Mouse (Mus musculus): ENCODE measurements around the gene Trpt1. TPM values are rescaled to one million over a fixed set of nuclear protein-coding genes. Genes with fewer than 3 reads are reported as not detected.

The Trpt1 gene
- polyA plus RNA-seq (2014; fragmentation: Nextera tagmentation; extraction: Ambion mirVana), result 14.4 and 15.2 TPM in 2 replicates

- DNase-seq (ENCODE audit: low spot score), result peak; percentile 89
- Histone ChIP-seq H3K4me2 (ENCODE audit: low read length) (peak within 1 kb of the TSS; percentile 86), H3K9me3 (replicated peaks; ENCODE audit: control insufficient read depth, low read length) (no peaks in the 10 kb centered on the region), H3K4me3 (ENCODE audit: low read depth, low read length) (peak within 1 kb of the TSS; percentile 57), H3K4me1 (ENCODE audit: control insufficient read depth, insufficient read depth, low read length) (peaks cover 24% of the 10 kb centered on the region), H3K27ac (ENCODE audit: low read depth, low read length) (peak within 1 kb of the TSS; percentile 58; the same call in 1 of the 2 replicates), H3K9ac (ENCODE audit: low read length) (peak within 1 kb of the TSS; percentile 75), H3K36me3 (ENCODE audit: control insufficient read depth, insufficient read depth, low read length) (peaks cover 16% of the 10 kb centered on the region), H3K27me3 (replicated peaks; ENCODE audit: control insufficient read depth, insufficient read depth, low read length) (no peaks in the 10 kb centered on the region)
- ATAC-seq, result peak; percentile 76
- 1% methylated on average over 24 of the region's 24 CpGs for WGBS
These were observed at the start of gene Trpt1, which contains the start of gene Nudt22 for GRCm38 (mm10) chr19:6996006-6996405. Trpt1 (plus strand) TSS chr19:6996131. Nudt22 (minus strand) TSS chr19:6996117.

GRCm38 (mm10) chr19:6947742-6948141 lies 48.2 kb upstream of the Trpt1 start:
- ATAC-seq, result no peak
- H3K36me3 ChIP-seq (ENCODE audit: control insufficient read depth, insufficient read depth, low read length), result peaks cover 9% of the 10 kb centered on the region; the same call in 1 of the 2 replicates
- H3K4me2 ChIP-seq (ENCODE audit: low read length), result no peak overlapping the region
- no peaks in the 10 kb centered on the region for H3K9me3 ChIP-seq (replicated peaks; ENCODE audit: control insufficient read depth, low read length)
- H3K27me3 ChIP-seq (replicated peaks; ENCODE audit: control insufficient read depth, insufficient read depth, low read length), result no peaks in the 10 kb centered on the region
- no peak overlapping the region for H3K4me3 ChIP-seq (ENCODE audit: low read depth, low read length)
- DNase-seq (ENCODE audit: low spot score), result no peak
- WGBS, result 47% methylated on average over 4 of the region's 4 CpGs
- H3K27ac ChIP-seq (ENCODE audit: low read depth, low read length), result no peak overlapping the region
- no peak overlapping the region for H3K9ac ChIP-seq (ENCODE audit: low read length)
- peaks cover 13% of the 10 kb centered on the region for H3K4me1 ChIP-seq (ENCODE audit: control insufficient read depth, insufficient read depth, low read length)

GRCm38 (mm10) chr19:6948186-6948585 lies 47.7 kb upstream of the Trpt1 start:
- Histone ChIP-seq H3K4me2 (ENCODE audit: low read length) (no peak overlapping the region), H3K9me3 (replicated peaks; ENCODE audit: control insufficient read depth, low read length) (no peaks in the 10 kb centered on the region), H3K27ac (ENCODE audit: low read depth, low read length) (no peak overlapping the region), H3K9ac (ENCODE audit: low read length) (no peak overlapping the region), H3K36me3 (ENCODE audit: control insufficient read depth, insufficient read depth, low read length) (peaks cover 9% of the 10 kb centered on the region; the same call in 1 of the 2 replicates), H3K4me3 (ENCODE audit: low read depth, low read length) (no peak overlapping the region), H3K4me1 (ENCODE audit: control insufficient read depth, insufficient read depth, low read length) (peaks cover 12% of the 10 kb centered on the region), H3K27me3 (replicated peaks; ENCODE audit: control insufficient read depth, insufficient read depth, low read length) (no peaks in the 10 kb centered on the region)
- no peak for DNase-seq (ENCODE audit: low spot score)
- 75% methylated on average over 4 of the region's 4 CpGs for WGBS
- ATAC-seq, result no peak

- ATAC-seq, result no peak
- DNase-seq (ENCODE audit: low spot score), result no peak
- H3K4me2 ChIP-seq (ENCODE audit: low read length), result 0 out of 2 replicates have a peak overlapping the region, but pooled peaks have one; percentile 94
- WGBS, result 90% methylated on average over 5 of the region's 5 CpGs
- H3K27me3 ChIP-seq (replicated peaks; ENCODE audit: control insufficient read depth, insufficient read depth, low read length), result no peaks in the 10 kb centered on the region
- no peaks in the 10 kb centered on the region for H3K9me3 ChIP-seq (replicated peaks; ENCODE audit: control insufficient read depth, low read length)
- H3K9ac ChIP-seq (ENCODE audit: low read length), result no peak overlapping the region
- H3K36me3 ChIP-seq (ENCODE audit: control insufficient read depth, insufficient read depth, low read length), result peaks cover 9% of the 10 kb centered on the region; the same call in 1 of the 2 replicates
- no peak overlapping the region for H3K4me3 ChIP-seq (ENCODE audit: low read depth, low read length)
- H3K4me1 ChIP-seq (ENCODE audit: control insufficient read depth, insufficient read depth, low read length), result peaks cover 12% of the 10 kb centered on the region
- no peak overlapping the region for H3K27ac ChIP-seq (ENCODE audit: low read depth, low read length)
These were observed 46.4 kb upstream of the Trpt1 start for GRCm38 (mm10) chr19:6949532-6949931.

GRCm38 (mm10) chr19:6949951-6950350 lies 46.0 kb upstream of the Trpt1 start:
- DNase-seq (ENCODE audit: low spot score), result no peak
- Histone ChIP-seq H3K36me3 (ENCODE audit: control insufficient read depth, insufficient read depth, low read length) (peaks cover 10% of the 10 kb centered on the region; the same call in 1 of the 2 replicates), H3K27ac (ENCODE audit: low read depth, low read length) (0 out of 2 replicates have a peak overlapping the region, but pooled peaks have one; percentile 94), H3K27me3 (replicated peaks; ENCODE audit: control insufficient read depth, insufficient read depth, low read length) (no peaks in the 10 kb centered on the region), H3K4me3 (ENCODE audit: low read depth, low read length) (peak overlapping the region; percentile 58), H3K9ac (ENCODE audit: low read length) (peak overlapping the region; percentile 80), H3K4me2 (ENCODE audit: low read length) (peak overlapping the region; percentile 94), H3K9me3 (replicated peaks; ENCODE audit: control insufficient read depth, low read length) (no peaks in the 10 kb centered on the region), H3K4me1 (ENCODE audit: control insufficient read depth, insufficient read depth, low read length) (peaks cover 12% of the 10 kb centered on the region)
- 57% methylated on average over 5 of the region's 5 CpGs for WGBS
- ATAC-seq, result no peak

- peak overlapping the region; percentile 58 for H3K4me3 ChIP-seq (ENCODE audit: low read depth, low read length)
- H3K27ac ChIP-seq (ENCODE audit: low read depth, low read length), result peak overlapping the region; percentile 94
- under 1% methylated on average over 28 of the region's 28 CpGs for WGBS
- peak overlapping the region; percentile 94 for H3K4me2 ChIP-seq (ENCODE audit: low read length)
- peak; percentile 73 for ATAC-seq
- H3K36me3 ChIP-seq (ENCODE audit: control insufficient read depth, insufficient read depth, low read length), result peaks cover 15% of the 10 kb centered on the region; the same call in 1 of the 2 replicates
- H3K9me3 ChIP-seq (replicated peaks; ENCODE audit: control insufficient read depth, low read length), result no peaks in the 10 kb centered on the region
- H3K9ac ChIP-seq (ENCODE audit: low read length), result peak overlapping the region; percentile 80
- peak; percentile 85 for DNase-seq (ENCODE audit: low spot score)
- peaks cover 12% of the 10 kb centered on the region for H3K4me1 ChIP-seq (ENCODE audit: control insufficient read depth, insufficient read depth, low read length)
- no peaks in the 10 kb centered on the region for H3K27me3 ChIP-seq (replicated peaks; ENCODE audit: control insufficient read depth, insufficient read depth, low read length)
These were observed 45.2 kb upstream of the Trpt1 start for GRCm38 (mm10) chr19:6950613-6951153.

- WGBS, result under 1% methylated on average over 35 of the region's 35 CpGs
- ATAC-seq, result peak; percentile 81
- Histone ChIP-seq H3K4me3 (ENCODE audit: low read depth, low read length) (peak overlapping the region; percentile 58), H3K9ac (ENCODE audit: low read length) (peak overlapping the region; percentile 80), H3K27me3 (replicated peaks; ENCODE audit: control insufficient read depth, insufficient read depth, low read length) (no peaks in the 10 kb centered on the region), H3K4me1 (ENCODE audit: control insufficient read depth, insufficient read depth, low read length) (peaks cover 12% of the 10 kb centered on the region), H3K36me3 (ENCODE audit: control insufficient read depth, insufficient read depth, low read length) (peaks cover 12% of the 10 kb centered on the region; the same call in 1 of the 2 replicates), H3K27ac (ENCODE audit: low read depth, low read length) (peak overlapping the region; percentile 94), H3K4me2 (ENCODE audit: low read length) (peak overlapping the region; percentile 94), H3K9me3 (replicated peaks; ENCODE audit: control insufficient read depth, low read length) (no peaks in the 10 kb centered on the region)
- DNase-seq (ENCODE audit: low spot score), result peak; percentile 97
These were observed 44.5 kb upstream of the Trpt1 start for GRCm38 (mm10) chr19:6951381-6951968.

GRCm38 (mm10) chr19:6951994-6952711 lies 43.8 kb upstream of the Trpt1 start:
- Histone ChIP-seq H3K4me2 (ENCODE audit: low read length) (peak overlapping the region; percentile 94), H3K9me3 (replicated peaks; ENCODE audit: control insufficient read depth, low read length) (no peaks in the 10 kb centered on the region), H3K9ac (ENCODE audit: low read length) (peak overlapping the region; percentile 80), H3K4me1 (ENCODE audit: control insufficient read depth, insufficient read depth, low read length) (peaks cover 12% of the 10 kb centered on the region), H3K27ac (ENCODE audit: low read depth, low read length) (peak overlapping the region; percentile 94), H3K4me3 (ENCODE audit: low read depth, low read length) (peak overlapping the region; percentile 58), H3K36me3 (ENCODE audit: control insufficient read depth, insufficient read depth, low read length) (peaks cover 12% of the 10 kb centered on the region; the same call in 1 of the 2 replicates), H3K27me3 (replicated peaks; ENCODE audit: control insufficient read depth, insufficient read depth, low read length) (no peaks in the 10 kb centered on the region)
- ATAC-seq (peak; percentile 40), DNase-seq (ENCODE audit: low spot score) (peak; percentile 74)
- WGBS, result 4% methylated on average over 31 of the region's 31 CpGs

All from forebrain, embryonic 14.5 days (tissue).